Mouse (Mus musculus): ENCODE results near the gene Ppp1r2. TPM values are rescaled to one million over a fixed set of nuclear protein-coding genes. Genes with fewer than 3 reads are reported as not detected.

Gene Ppp1r2
- total and polyA plus RNA-seq, 3 experiments: 33.8 to 75.4 (median 62.4) TPM

DNA sequence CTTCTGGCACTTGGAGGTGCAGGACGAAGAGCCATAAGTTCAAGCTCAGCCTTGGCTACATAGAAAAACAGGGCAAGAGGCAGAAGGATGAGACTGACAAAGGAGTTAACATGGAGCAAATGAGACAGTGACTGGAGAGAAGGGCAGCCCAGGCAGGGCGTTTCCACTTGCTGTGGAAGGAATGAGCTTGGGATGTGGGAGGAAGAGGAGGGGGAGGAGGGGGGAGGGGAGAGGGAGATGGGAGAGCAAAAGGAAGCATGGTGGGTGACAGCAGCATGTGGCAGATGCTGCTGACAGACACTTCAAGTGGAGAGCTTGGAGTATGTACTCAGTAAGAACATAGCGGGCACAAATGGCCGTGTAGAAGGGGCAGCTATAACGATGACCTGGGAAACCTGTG lies 36.8 kb downstream of the Ppp1r2 start:
- no peaks in the 10 kb centered on the region for H3K9me3 ChIP-seq (replicated peaks; ENCODE audit: low read length)
- in situ Hi-C loops (cut with MboI; ENCODE audit: low pct_ligation_motif_present, low pct_unique_long_range_greater_than_20kb, low sequenced_read_pairs): no loop called here
- TF ChIP-seq MAFK (IDR thresholded peaks at IDR 0.05; ENCODE audit: insufficient replicate concordance, low read length) (no peak), NRF1 (IDR thresholded peaks at IDR 0.05; ENCODE audit: low read depth, low read length) (no peak), CHD1 (IDR thresholded peaks at IDR 0.05; ENCODE audit: low read depth, low read length) (no peak), ZC3H11A (IDR thresholded peaks at IDR 0.05; ENCODE audit: low read depth, low read length) (no peak), SIN3A (IDR thresholded peaks at IDR 0.05; ENCODE audit: low read length) (no peak), NELFE (IDR thresholded peaks at IDR 0.05; ENCODE audit: low read depth, low read length) (no peak), UBTF (IDR thresholded peaks at IDR 0.05; ENCODE audit: low read depth, low read length) (no peak), TBP (conservative IDR thresholded peaks at IDR 0.05; ENCODE audit: low read depth, low read length) (no peak), E2F4 (IDR thresholded peaks at IDR 0.05; ENCODE audit: insufficient replicate concordance, low read depth, low read length) (no peak), GABPA (IDR thresholded peaks at IDR 0.05; ENCODE audit: insufficient replicate concordance, low read depth, low read length) (no peak), JUN (IDR thresholded peaks at IDR 0.05; ENCODE audit: insufficient read depth, low read depth, low read length) (no peak), KAT2A (IDR thresholded peaks at IDR 0.05; ENCODE audit: insufficient replicate concordance, low read length) (no peak), ZMIZ1 (IDR thresholded peaks at IDR 0.05; ENCODE audit: low read depth, low read length) (no peak), ZNF384 (IDR thresholded peaks at IDR 0.05; ENCODE audit: low read depth, low read length) (no peak), CHD2 (IDR thresholded peaks at IDR 0.05; ENCODE audit: low read length) (no peak), POLR2AphosphoS2 (IDR thresholded peaks at IDR 0.05; ENCODE audit: low read depth, low read length) (no peak), RAD21 (IDR thresholded peaks at IDR 0.05; ENCODE audit: low read depth, low read length) (no peak)

GRCm38 (mm10) chr16:31235457-31236310 lies 39.4 kb downstream of the Ppp1r2 start:
- Histone ChIP-seq H3K9me3 (replicated peaks; ENCODE audit: low read length) (peaks cover 2% of the 10 kb centered on the region), H3K27me3 (replicated peaks) (no peaks in the 10 kb centered on the region), H3K4me2 (ENCODE audit: insufficient read depth, low read depth, poor library complexity, severe bottlenecking) (peak overlapping the region; percentile 75), H3K9ac (ENCODE audit: insufficient read depth, low read depth) (peak overlapping the region; percentile 50), H3K4me3 (replicated peaks in 1 of 3; ENCODE audit: low read depth in 2 of 3, low read length in 2 of 3, poor library complexity in 1 of 3) (peak overlapping the region; percentile 28 to 49 (median 33)), H3K36me3 (replicated peaks in 1 of 2; ENCODE audit: control insufficient read depth in 1 of 2, insufficient read depth in 1 of 2, low read length in 1 of 2) (peaks cover 0 to 3% of the 10 kb centered on the region in 2 experiments), H3K4me1 (ENCODE audit: control insufficient read depth in 1 of 2, insufficient read depth in 2 of 2) (peaks cover 18 to 31% of the 10 kb centered on the region in 2 experiments), H3K27ac (ENCODE audit: insufficient read depth, low read depth) (peak overlapping the region; percentile 42), H3K79me2 (replicated peaks; ENCODE audit: control insufficient read depth, extremely low read depth, insufficient read depth, poor library complexity, severe bottlenecking) (no peaks in the 10 kb centered on the region)
- in situ Hi-C loops (cut with MboI; ENCODE audit: low pct_ligation_motif_present, low pct_unique_long_range_greater_than_20kb, low sequenced_read_pairs): no loop called here
- DNase-seq (ENCODE audit: extremely low read depth): peak; percentile 91
- dilution Hi-C loops (cut with MboI; ENCODE audit: extremely low pct_ligation_motif_present, extremely low pct_unique_long_range_greater_than_20kb, low sequenced_read_pairs): no loop called here
- TF ChIP-seq USF2 (conservative IDR thresholded peaks at IDR 0.05; ENCODE audit: low read depth, low read length): no peak
- TF ChIP-seq MEF2A (IDR thresholded peaks at IDR 0.05; ENCODE audit: borderline replicate concordance, low read depth, low read length): peak; percentile 88
- TF ChIP-seq NELFE (IDR thresholded peaks at IDR 0.05; ENCODE audit: low read depth, low read length): peak; percentile 50
- TF ChIP-seq SMC3 (IDR thresholded peaks at IDR 0.05; ENCODE audit: low read depth, low read length): no peak
- TF ChIP-seq TCF12 (IDR thresholded peaks at IDR 0.05; ENCODE audit: low read depth, low read length): 0 out of 2 replicates have a peak, but pooled peaks have one; percentile 15
- TF ChIP-seq UBTF (IDR thresholded peaks at IDR 0.05; ENCODE audit: low read depth, low read length): no peak
- TF ChIP-seq JUN (IDR thresholded peaks at IDR 0.05; ENCODE audit: insufficient read depth, low read depth, low read length): no peak
- TF ChIP-seq HCFC1 (IDR thresholded peaks at IDR 0.05; ENCODE audit: low read depth, low read length): no peak
- TF ChIP-seq GABPA (IDR thresholded peaks at IDR 0.05; ENCODE audit: insufficient replicate concordance, low read depth, low read length): no peak
- TF ChIP-seq PAX5 (IDR thresholded peaks at IDR 0.05; ENCODE audit: low read length): no peak
- no peak for TF ChIP-seq ZKSCAN1 (IDR thresholded peaks at IDR 0.05; ENCODE audit: borderline replicate concordance, low read depth, low read length)
- TF ChIP-seq SIN3A (IDR thresholded peaks at IDR 0.05; ENCODE audit: low read length): peak; percentile 87
- no peak for TF ChIP-seq E2F4 (IDR thresholded peaks at IDR 0.05; ENCODE audit: insufficient replicate concordance, low read depth, low read length)
- TF ChIP-seq NRF1 (IDR thresholded peaks at IDR 0.05; ENCODE audit: low read depth, low read length): no peak
- TF ChIP-seq MYC (IDR thresholded peaks at IDR 0.05; ENCODE audit: low read depth, low read length): no peak
- peak; percentile 45 for TF ChIP-seq MAX (IDR thresholded peaks at IDR 0.05; ENCODE audit: low read length)
- no peak for TF ChIP-seq CHD1 (IDR thresholded peaks at IDR 0.05; ENCODE audit: low read depth, low read length)
- peak; percentile 67 for TF ChIP-seq MXI1 (IDR thresholded peaks at IDR 0.05; ENCODE audit: low read depth, low read length)
- TF ChIP-seq ZC3H11A (IDR thresholded peaks at IDR 0.05; ENCODE audit: low read depth, low read length): no peak
- no peak for TF ChIP-seq KAT2A (IDR thresholded peaks at IDR 0.05; ENCODE audit: insufficient replicate concordance, low read length)
- peak; percentile 60; the same call in 1 of the 2 replicates for TF ChIP-seq ZMIZ1 (IDR thresholded peaks at IDR 0.05; ENCODE audit: low read depth, low read length)
- TF ChIP-seq JUND (conservative IDR thresholded peaks at IDR 0.05; ENCODE audit: low read depth, low read length): no peak

More for the DNA sequence above, 36.8 kb downstream of the Ppp1r2 start:
- dilution Hi-C loops (cut with MboI; ENCODE audit: extremely low pct_ligation_motif_present, extremely low pct_unique_long_range_greater_than_20kb, low sequenced_read_pairs): no loop called here
- no peak for DNase-seq (ENCODE audit: extremely low read depth)
- Histone ChIP-seq H3K27me3 (replicated peaks) (no peaks in the 10 kb centered on the region), H3K4me2 (ENCODE audit: insufficient read depth, low read depth, poor library complexity, severe bottlenecking) (no peak overlapping the region), H3K4me3 (replicated peaks in 1 of 3; ENCODE audit: low read depth in 2 of 3, low read length in 2 of 3, poor library complexity in 1 of 3) (no peak overlapping the region), H3K27ac (ENCODE audit: insufficient read depth, low read depth) (no peak overlapping the region), H3K36me3 (replicated peaks in 1 of 2; ENCODE audit: control insufficient read depth in 1 of 2, insufficient read depth in 1 of 2, low read length in 1 of 2) (peaks cover 0 to 15% of the 10 kb centered on the region in 2 experiments), H3K4me1 (ENCODE audit: control insufficient read depth in 1 of 2, insufficient read depth in 2 of 2) (peaks cover 16 to 28% of the 10 kb centered on the region in 2 experiments), H3K79me2 (replicated peaks; ENCODE audit: control insufficient read depth, extremely low read depth, insufficient read depth, poor library complexity, severe bottlenecking) (no peaks in the 10 kb centered on the region), H3K9ac (ENCODE audit: insufficient read depth, low read depth) (no peak overlapping the region)

Measured in CH12.LX (cell line).